Mouse (Mus musculus) midbrain, embryonic 11.5 days (tissue): ENCODE data around the gene Snx1. TPM values are rescaled to one million over a fixed set of nuclear protein-coding genes. Genes with fewer than 3 reads are reported as not detected.

Experiments
- ATAC-seq: fragments of 200-750 bp; cut with Nextera tagmentation; 2 replicates; pipeline ENCODE4 v1.8.0; 2017; ENCODE audit warnings: moderate TSS enrichment, moderate library complexity; ENCODE audit not compliant: low FRiP score
- DNase-seq: peaks from one replicate; pipeline ENCODE4 v3.0.0; 2015; ENCODE audit warnings: low spot score; ENCODE audit errors: missing footprints
- H3K27ac ChIP-seq: fragments of 300-500 bp; sonication (generic); 2 replicates; pipeline ENCODE4 v1.5.1; 2014; ENCODE audit warnings: low read depth, low read length
- H3K27me3 ChIP-seq: fragments of 300-500 bp; sonication (generic); 2 replicates; pipeline ENCODE4 v1.6.1; 2014; ENCODE audit warnings: mild to moderate bottlenecking, low read length, moderate library complexity, mixed read lengths; ENCODE audit not compliant: control insufficient read depth, insufficient read depth
- H3K36me3 ChIP-seq: fragments of 300-500 bp; sonication (generic); 2 replicates; pipeline ENCODE4 v1.6.1; 2014; ENCODE audit warnings: mild to moderate bottlenecking, low read length, moderate library complexity, mixed read lengths; ENCODE audit not compliant: control insufficient read depth, insufficient read depth
- H3K4me1 ChIP-seq: fragments of 300-500 bp; sonication (generic); 2 replicates; pipeline ENCODE4 v1.6.1; 2014; ENCODE audit warnings: low read length; ENCODE audit not compliant: control insufficient read depth, insufficient read depth
- H3K4me2 ChIP-seq: fragments of 300-500 bp; sonication (generic); 2 replicates; pipeline ENCODE4 v1.6.1; 2014; ENCODE audit warnings: mild to moderate bottlenecking, moderate library complexity
- H3K4me3 ChIP-seq: fragments of 300-500 bp; sonication (generic); 2 replicates; pipeline ENCODE4 v1.5.1; 2014; ENCODE audit warnings: low read depth, low read length
- H3K9ac ChIP-seq: fragments of 300-500 bp; sonication (generic); 2 replicates; pipeline ENCODE4 v1.6.1; 2014; ENCODE audit warnings: low read length
- H3K9me3 ChIP-seq: fragments of 300-500 bp; sonication (generic); 2 replicates; pipeline ENCODE4 v1.6.1; 2016; ENCODE audit warnings: low read length; ENCODE audit not compliant: control insufficient read depth
- WGBS: fragments of 180-500 bp; shearing (Covaris S2); extraction: QIAGEN DNeasy Blood & Tissue Kit; methylation state at CpG from one replicate; pipeline ENCODE4 v1.1.7; 2014; 5-methylcytosine and 5-hydroxymethylcytosine counted together
- polyA plus RNA-seq: library from polyadenylated mRNA; unstranded; fragments of >200 nt; fragmentation: Nextera tagmentation; extraction: Ambion mirVana; gene quantifications from 2 replicates; pipeline ENCODE4 v1.2.1, GENCODE M21; 2014

The Snx1 gene
- 147 and 150 TPM in 2 replicates for polyA plus RNA-seq

- DNase-seq: peak; percentile 99
- Histone ChIP-seq H3K27me3 (no peaks in the 10 kb centered on the region), H3K9me3 (no peaks in the 10 kb centered on the region), H3K4me2 (peak within 1 kb of the TSS; percentile 77), H3K4me3 (peak within 1 kb of the TSS; percentile 47), H3K4me1 (peaks cover 23% of the 10 kb centered on the region), H3K9ac (peak within 1 kb of the TSS; percentile 72), H3K27ac (peak within 1 kb of the TSS; percentile 37), H3K36me3 (no peaks in the 10 kb centered on the region)
- ATAC-seq: peak; percentile 63
- 3% methylated on average over 34 of the region's 34 CpGs for WGBS
Measured at GRCm38 (mm10) chr9:66126456-66127192, at the start of gene Snx1, which contains the start of gene Ciao2a. Gene Snx1, minus strand, starts transcription at chr9:66126587. Gene Ciao2a, plus strand, starts transcription at chr9:66126611.

DNA sequence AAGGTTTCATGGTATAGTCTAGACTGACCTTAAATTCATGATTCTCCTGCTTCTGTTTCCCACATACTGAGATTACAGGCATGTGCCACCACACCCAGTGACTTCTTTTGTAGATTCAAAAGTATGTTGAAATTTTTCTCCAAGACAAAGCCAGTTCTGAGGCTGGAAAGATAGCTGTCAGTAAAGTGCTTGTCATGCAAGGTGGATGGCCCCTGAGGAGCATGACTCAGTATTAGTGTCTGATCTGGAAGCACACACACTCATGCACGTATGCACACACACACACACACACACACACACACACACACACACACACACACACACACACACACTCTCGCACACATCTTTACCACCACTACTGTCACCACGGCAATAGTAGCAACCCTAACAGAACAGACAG, 48.6 kb upstream of the Snx1 start:
- WGBS: 95% methylated on average over 3 of the region's 3 CpGs
- DNase-seq: peak; percentile 23
- Histone ChIP-seq H3K9me3 (no peaks in the 10 kb centered on the region), H3K27me3 (no peaks in the 10 kb centered on the region), H3K4me3 (no peak overlapping the region), H3K4me1 (peaks cover 17% of the 10 kb centered on the region), H3K9ac (no peak overlapping the region), H3K36me3 (no peaks in the 10 kb centered on the region), H3K4me2 (no peak overlapping the region), H3K27ac (no peak overlapping the region)
- no peak for ATAC-seq

DNA sequence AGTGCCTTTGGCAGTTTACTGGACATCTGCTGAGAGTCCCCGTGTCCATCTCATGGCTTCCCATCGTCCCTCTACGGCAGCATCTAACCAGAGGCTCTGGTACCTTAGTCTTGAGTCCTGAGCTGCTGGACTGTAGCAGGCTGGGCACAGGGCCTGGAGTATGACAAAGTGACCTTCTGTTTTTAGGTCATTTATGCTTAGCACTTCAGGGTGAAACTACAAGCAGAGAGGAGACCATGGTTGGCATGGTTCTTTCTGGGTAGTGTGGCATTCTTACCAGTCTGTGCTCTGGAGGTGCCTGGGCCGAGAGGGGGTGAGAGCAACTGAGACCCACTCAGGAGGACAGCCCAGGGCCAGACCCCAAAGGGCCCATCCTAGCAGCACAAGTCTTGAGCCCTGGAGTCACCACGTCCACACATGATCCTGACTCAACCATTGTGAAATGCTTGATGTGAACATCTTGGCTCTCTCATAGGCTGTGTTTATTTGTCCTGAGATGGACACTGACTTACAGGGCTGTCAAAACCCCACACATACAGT, 47.0 kb upstream of the Snx1 start:
- H3K9me3 ChIP-seq: no peaks in the 10 kb centered on the region
- no peak overlapping the region for H3K4me2 ChIP-seq
- H3K4me1 ChIP-seq: peaks cover 17% of the 10 kb centered on the region
- no peak overlapping the region for H3K27ac ChIP-seq
- no peaks in the 10 kb centered on the region for H3K36me3 ChIP-seq
- no peaks in the 10 kb centered on the region for H3K27me3 ChIP-seq
- ATAC-seq (no peak), DNase-seq (peak; percentile 77)
- H3K9ac ChIP-seq: no peak overlapping the region
- no peak overlapping the region for H3K4me3 ChIP-seq
- 91% methylated on average over 5 of the region's 5 CpGs for WGBS

DNA sequence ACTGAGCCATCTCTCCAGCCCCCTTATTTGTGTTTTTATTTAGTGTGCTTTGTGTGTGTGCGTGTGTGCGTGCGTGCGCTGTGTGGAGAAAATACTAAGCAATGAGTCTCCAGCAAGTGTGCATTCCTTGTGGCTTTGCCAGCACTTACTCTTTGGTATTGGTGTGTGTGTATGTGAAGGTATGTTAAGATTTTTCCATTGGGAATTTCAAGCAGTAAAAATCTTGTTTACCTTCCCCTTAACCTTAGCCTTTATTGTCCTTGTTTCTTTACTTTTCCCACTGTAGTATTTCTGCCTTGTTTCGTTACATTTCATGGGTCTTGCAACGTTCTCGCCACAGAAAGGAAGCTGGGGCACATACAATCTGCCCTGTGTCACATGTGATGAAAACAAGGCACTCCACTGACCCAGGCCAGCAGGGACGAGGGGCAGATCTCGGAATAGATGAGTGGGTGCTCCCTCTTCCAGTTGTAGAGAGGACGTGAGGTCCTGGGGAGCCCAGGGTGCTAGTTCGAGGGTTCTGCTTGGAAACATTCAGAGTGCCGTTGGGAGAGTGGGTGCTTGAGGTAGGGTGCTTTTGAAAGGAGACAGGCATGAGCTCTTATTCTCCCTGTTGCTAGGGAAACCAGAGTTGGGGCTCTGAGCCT, 45.0 kb upstream of the Snx1 start:
- Histone ChIP-seq H3K9me3 (no peaks in the 10 kb centered on the region), H3K4me1 (peaks cover 21% of the 10 kb centered on the region), H3K4me2 (no peak overlapping the region), H3K9ac (no peak overlapping the region), H3K4me3 (no peak overlapping the region), H3K36me3 (no peaks in the 10 kb centered on the region), H3K27me3 (no peaks in the 10 kb centered on the region), H3K27ac (0 out of 2 replicates have a peak overlapping the region, but pooled peaks have one; percentile 6)
- ATAC-seq (no peak), DNase-seq (peak; percentile 85)
- 54% methylated on average over 12 of the region's 12 CpGs for WGBS

GRCm38 (mm10) chr9:66170506-66170905, 44.1 kb upstream of the Snx1 start:
- Histone ChIP-seq H3K9me3 (no peaks in the 10 kb centered on the region), H3K36me3 (no peaks in the 10 kb centered on the region), H3K27me3 (no peaks in the 10 kb centered on the region), H3K4me2 (no peak overlapping the region), H3K9ac (no peak overlapping the region), H3K4me1 (peaks cover 29% of the 10 kb centered on the region), H3K27ac (peak overlapping the region; percentile 30), H3K4me3 (no peak overlapping the region)
- DNase-seq (peak; percentile 96), ATAC-seq (peak; percentile 86)
- WGBS: 9% methylated on average over 5 of the region's 5 CpGs

GRCm38 (mm10) chr9:66168233-66168632, 41.8 kb upstream of the Snx1 start:
- Histone ChIP-seq H3K4me1 (peaks cover 34% of the 10 kb centered on the region), H3K27ac (0 out of 2 replicates have a peak overlapping the region, but pooled peaks have one; percentile 4), H3K9me3 (no peaks in the 10 kb centered on the region), H3K9ac (no peak overlapping the region), H3K36me3 (no peaks in the 10 kb centered on the region), H3K4me3 (no peak overlapping the region), H3K4me2 (no peak overlapping the region), H3K27me3 (no peaks in the 10 kb centered on the region)
- no peak for DNase-seq
- ATAC-seq: no peak
- WGBS: 0% methylated on average over 1 of the region's 1 CpGs

DNA sequence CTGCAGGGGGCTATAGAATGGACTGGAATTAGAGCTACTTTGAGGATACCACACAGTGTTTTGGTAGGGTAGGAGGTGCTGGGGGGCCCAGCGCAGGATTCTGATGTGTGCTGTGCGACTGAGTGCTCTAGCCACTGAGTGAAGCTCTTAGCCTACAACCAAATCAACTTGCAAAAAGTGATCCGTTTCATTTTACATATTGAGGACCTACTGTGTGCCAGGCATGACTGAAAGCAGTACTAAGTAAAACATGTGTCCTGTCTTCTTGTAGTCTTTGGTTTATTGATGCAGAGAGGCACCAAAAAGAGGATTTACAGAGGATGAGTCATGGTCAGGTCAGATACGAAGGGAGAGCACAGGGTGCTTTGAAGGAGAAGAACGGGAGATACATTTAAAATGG, 40.8 kb upstream of the Snx1 start:
- no peak overlapping the region for H3K27ac ChIP-seq

GRCm38 (mm10) chr9:66162995-66163394, 36.6 kb upstream of the Snx1 start:
- peaks cover 5% of the 10 kb centered on the region for H3K27me3 ChIP-seq
- no peak overlapping the region for H3K4me3 ChIP-seq
- no peak overlapping the region for H3K4me2 ChIP-seq
- no peaks in the 10 kb centered on the region for H3K9me3 ChIP-seq
- H3K9ac ChIP-seq: no peak overlapping the region
- DNase-seq: no peak
- H3K27ac ChIP-seq: no peak overlapping the region
- H3K4me1 ChIP-seq: peaks cover 14% of the 10 kb centered on the region; the same call in 1 of the 2 replicates
- no peak for ATAC-seq
- whole genome bisulfite sequencing: 90% methylated on average over 9 of the region's 9 CpGs
- no peaks in the 10 kb centered on the region for H3K36me3 ChIP-seq

More for the DNA sequence above, 40.8 kb upstream of the Snx1 start:
- H3K4me2 ChIP-seq: no peak overlapping the region
- H3K9ac ChIP-seq: no peak overlapping the region
- WGBS: 81% methylated on average over 5 of the region's 5 CpGs
- H3K36me3 ChIP-seq: no peaks in the 10 kb centered on the region
- peaks cover 34% of the 10 kb centered on the region for H3K4me1 ChIP-seq
- no peaks in the 10 kb centered on the region for H3K27me3 ChIP-seq
- no peak for ATAC-seq
- DNase-seq: no peak
- H3K9me3 ChIP-seq: no peaks in the 10 kb centered on the region
- no peak overlapping the region for H3K4me3 ChIP-seq

DNA sequence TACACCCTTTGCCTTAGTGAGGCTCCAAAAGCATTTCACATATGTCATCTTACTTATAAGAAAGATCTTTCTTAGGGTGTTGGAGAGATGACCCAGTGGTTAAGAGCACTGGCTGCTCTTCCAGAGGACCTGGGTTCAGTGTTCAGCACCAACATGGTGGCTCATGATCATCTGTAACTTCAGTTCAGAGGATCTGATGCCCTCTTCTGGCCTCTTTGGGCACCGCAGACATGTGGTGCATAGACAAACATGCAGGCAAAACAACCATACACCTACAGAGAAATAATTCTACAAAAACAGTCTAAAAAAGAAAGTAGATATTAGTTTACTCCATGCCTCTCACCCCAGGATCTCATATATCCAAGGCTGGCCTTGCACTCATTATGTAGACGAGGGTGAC, 33.8 kb upstream of the Snx1 start:
- H3K4me3 ChIP-seq: no peak overlapping the region
- no peak overlapping the region for H3K9ac ChIP-seq

More for the DNA sequence above, 33.8 kb upstream of the Snx1 start:
- Histone ChIP-seq H3K27ac (no peak overlapping the region), H3K4me1 (peaks cover 3% of the 10 kb centered on the region; the same call in 1 of the 2 replicates), H3K4me2 (no peak overlapping the region), H3K36me3 (no peaks in the 10 kb centered on the region), H3K27me3 (peaks cover 7% of the 10 kb centered on the region), H3K9me3 (no peaks in the 10 kb centered on the region)
- ATAC-seq: no peak
- 93% methylated on average over 2 of the region's 2 CpGs for WGBS
- no peak for DNase-seq
